Mouse (Mus musculus) kidney, postnatal 10 days (tissue): ENCODE data around the gene Rerg.
"Not testable (repeated sequence)": the region's sequence is repeated elsewhere in the genome, so short reads cannot be mapped to it uniquely, and the experiment has no call there.

Experiments
- DNase-seq: peaks from one replicate; pipeline ENCODE4 v3.0.0; 2021; ENCODE audit warnings: mixed read lengths

Gene Rerg

DNA sequence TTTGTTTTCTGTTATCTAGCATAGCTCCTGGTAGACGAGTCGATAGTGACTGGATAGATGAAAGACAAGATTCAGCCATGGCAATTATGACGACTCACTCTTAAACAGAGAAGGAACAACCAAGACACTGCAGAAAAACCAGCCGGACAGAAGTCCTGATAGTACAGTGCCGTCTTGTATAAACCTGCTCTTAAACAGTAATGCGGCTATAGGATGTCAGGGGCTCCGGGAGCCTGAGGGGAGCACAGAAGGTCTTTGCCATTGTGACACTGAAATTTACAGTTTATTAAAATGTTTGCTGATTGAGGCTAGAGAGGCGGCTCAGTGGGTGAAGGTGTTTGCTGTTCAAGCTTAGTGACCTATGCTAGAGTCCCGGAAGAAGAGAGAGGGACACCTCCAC lies 98.8 kb downstream of the Rerg start:
- DNase-seq = no peak

DNA sequence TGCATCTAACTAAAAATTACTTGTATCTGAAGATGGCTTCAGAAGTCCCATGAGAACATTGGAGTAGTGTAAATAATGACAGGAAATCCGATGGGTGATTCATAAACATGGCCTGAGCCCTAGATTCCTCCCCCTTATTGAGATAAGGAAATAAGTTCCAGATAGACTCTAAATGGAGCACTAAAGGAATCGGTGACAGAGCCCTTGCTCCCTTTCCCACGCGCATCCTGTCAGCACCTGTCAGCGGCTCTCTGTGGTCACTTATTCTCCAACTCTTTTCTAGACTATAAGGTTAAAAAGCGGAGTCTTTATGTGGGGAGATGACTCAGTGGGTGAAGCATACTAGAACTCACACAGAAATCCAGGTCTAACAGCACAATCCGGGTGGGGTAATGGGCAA lies 104.8 kb downstream of the Rerg start:
- no peak for DNase-seq

DNA sequence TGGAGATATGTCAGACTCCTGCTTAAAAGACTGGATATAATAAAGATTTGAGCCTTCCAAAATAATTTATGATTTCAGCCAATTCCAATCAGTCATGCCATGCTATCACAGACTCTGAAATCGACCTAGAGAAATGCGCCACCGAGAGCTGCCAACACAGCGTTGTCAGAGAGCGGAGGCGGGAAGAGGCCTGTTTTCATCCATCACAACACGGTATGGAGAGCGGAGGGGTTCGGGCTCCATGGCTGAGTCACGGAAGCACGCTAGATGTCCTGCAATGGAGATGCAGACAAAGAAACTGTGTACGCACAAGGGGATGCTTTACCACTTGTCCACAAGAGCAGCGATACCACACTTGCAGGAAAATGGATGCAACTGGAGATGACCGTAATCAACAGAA lies 105.5 kb downstream of the Rerg start:
- no peak for DNase-seq

DNA sequence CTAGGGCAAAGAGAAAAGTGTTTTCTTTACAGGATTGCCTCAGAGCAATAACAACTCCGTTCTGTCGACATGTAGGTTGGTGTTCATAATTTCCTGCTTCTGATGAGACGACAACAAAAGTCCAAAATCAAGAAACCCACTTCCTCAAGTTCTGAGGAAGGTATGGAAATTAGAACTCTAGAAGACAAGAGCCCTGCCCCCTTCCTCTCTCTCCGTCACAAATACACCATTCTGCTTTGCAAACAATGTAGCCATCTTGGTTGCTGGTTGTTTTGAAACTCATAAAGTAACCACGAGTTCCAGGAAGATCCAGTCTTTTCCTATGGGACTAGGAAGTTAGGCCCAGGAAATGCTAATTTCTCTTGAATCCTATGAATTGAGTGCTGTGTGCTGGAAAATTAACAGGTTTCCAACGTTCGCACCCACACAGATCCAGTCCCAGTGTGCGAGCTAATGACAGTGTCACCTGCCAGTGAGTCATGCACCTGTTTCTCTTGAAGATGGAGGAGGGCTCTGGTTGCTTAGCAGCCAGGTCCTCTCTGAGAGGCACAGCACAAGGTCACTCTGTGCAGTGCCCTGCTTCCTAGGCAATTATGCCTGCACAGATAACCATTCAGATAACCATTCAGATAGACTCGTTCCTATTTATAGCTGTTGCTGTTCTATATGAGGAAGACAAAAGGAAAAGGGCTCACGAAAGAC lies 106.9 kb downstream of the Rerg start:
- no peak for DNase-seq

DNA sequence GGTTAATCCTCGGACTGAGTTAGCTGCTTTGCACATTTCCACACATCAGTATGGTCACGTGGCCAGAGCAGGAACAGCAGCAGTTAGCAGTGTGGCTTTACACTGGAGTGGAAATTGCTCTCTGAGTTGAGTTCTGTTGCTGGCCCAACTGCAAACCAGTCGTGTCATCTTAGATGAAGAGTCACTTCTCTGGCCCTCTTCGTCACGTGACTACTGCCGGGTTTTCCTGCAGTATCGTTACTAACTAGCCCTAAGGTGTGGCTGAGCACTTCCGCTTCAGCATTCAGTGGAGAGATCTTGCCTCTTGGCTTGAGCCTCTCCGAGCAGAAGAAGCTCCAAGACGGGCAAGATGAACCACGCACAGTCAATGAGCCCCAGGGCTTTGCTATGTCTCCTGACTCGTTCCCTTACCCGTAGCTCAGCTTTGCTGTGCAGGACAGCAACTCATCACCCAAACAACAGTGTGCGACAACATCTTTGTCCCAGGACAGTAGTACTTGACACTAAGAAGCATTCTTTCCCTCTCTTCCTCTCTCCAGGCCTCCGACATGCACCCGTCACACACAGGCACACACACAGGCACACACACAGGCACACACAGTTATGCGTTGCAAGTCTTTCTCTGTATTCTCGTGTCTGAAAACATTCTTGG lies 108.3 kb downstream of the Rerg start:
- DNase-seq = no peak

DNA sequence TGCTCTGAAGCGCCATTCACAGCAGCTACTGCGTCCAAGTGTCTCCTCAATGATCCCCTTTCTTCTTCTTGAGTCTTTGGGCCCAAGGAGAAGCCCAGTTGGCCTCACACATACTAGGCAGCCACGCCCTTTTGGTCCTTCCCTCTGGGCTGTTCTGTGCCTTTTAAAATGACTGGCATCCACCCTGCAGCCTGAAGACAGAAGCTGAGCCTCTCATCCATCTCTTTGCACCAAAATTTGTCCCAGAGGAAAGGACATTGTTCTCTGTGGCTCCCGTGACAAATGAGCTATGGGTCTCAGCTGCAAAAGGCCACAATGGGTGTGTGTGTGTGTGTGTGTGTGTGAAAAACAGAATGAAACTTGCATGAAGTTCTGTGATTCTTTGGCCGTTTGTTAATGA lies 109.7 kb downstream of the Rerg start:
- DNase-seq = no peak

DNA sequence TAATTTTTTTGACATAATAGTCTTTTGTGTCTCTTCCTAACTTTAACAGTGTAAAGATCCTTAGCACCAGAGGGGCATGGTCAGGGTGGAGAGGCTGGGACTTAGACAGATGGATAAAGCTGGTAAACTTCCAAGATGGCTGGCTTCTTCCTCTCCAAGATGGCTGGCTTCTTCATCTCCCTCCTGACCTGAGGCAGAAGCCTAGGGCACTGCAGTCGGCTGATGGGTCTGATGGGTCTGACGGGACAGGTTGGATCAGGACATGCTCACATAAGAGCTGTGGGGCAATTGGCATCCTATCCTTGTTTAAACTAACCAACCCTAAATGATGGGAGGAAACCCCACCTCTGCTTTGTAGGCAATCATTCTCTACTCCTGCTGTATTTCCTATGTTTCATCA lies 112.0 kb downstream of the Rerg start:
- DNase-seq = no peak

DNA sequence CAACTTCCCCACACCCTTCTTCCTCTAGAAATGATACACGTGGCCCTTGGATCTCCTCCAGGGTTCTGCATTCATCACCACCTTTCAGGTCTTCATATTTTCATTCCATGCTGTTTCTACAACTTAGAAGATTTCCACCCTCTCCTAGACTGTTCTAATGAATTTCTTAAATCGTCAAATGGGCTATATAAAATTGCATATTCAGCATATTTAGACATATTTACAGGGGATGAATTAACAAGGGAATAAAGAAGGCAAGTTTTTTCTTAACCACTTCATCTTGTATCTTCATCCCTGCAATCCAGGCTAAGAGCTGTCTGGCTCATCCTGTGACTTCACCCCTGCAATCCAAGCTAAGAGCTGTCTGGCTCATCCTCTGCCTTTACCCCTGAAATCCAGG lies 116.2 kb downstream of the Rerg start:
- DNase-seq = no peak

DNA sequence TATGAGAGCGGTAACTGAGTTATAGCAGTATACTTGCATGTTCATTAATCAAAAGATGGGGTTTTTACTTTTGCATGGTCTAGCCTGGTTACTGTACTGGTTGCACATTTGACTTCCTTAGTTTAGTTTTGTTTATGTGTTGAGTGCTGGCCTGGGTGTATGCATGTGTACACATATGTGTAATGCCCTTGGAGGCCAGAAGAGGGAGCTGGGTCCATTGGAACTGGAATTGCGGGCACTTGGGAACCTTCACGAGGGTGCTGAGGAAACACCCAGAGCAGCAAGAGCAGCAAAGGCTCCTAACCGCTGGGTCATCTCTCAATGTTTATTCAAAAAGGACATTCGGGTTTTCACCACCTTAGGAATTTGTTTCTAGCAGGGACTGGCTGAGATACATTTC lies 116.8 kb downstream of the Rerg start:
- peak; percentile 62 for DNase-seq

DNA sequence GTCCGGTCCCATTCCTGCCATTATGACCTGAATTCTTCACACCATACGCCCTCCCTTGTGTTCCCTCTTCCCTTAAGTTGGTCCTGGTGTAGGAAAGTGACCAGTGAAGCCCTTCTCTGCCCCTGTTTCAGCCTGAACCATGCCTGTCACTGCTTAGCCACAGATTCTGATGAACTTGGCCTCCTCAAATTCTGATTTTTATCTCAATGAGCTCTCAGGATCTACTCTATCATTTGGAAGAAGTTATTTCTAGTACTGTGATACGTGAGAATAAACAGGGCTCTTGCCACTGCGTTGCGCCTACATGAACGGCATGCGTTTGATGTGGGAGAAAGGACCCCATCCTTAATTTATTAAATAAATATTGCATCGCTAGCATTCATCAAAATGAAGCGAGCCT lies 117.3 kb downstream of the Rerg start:
- DNase-seq = no peak

DNA sequence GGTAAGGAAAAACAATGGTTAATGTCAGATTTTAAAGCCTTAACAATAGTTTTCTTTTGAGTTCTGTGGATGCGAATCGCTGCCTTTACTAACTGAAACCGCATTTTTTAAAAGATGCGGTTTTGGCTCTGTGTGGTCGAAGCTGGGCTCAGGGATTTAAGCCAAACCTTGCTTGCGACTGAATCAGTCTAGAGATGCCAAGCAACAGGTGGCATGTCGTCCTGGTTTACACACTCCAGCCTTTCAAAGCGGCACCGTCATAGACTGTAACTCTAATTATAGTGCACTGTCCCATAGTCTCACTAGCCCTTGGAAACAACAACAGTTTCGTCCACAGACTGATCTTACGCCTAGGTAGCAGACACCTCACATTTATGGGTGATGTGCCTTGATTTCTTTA lies 123.3 kb downstream of the Rerg start:
- no peak for DNase-seq

DNA sequence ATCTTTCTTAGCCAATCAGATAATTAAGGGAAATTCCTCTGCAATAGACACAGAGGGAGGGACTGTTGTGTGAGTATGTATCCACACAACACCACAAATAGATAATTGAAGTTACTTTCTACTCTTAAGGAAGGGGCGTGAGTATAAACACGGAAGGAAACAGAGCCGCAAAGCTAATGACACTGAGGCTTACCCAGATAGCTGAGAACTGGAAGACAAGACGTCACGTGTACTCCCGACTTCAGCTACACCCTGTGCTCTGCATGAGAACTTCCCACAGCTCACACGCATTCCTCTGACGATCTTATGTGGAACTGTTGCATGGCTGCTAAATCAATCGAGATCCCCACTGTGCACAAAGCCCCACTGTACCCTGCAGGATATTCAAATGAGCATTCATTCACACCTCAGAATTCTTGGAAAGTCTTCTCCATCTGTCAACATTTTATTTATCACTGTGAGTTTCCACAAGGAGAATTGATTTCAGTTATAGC lies 125.2 kb downstream of the Rerg start:
- DNase-seq = no peak

DNA sequence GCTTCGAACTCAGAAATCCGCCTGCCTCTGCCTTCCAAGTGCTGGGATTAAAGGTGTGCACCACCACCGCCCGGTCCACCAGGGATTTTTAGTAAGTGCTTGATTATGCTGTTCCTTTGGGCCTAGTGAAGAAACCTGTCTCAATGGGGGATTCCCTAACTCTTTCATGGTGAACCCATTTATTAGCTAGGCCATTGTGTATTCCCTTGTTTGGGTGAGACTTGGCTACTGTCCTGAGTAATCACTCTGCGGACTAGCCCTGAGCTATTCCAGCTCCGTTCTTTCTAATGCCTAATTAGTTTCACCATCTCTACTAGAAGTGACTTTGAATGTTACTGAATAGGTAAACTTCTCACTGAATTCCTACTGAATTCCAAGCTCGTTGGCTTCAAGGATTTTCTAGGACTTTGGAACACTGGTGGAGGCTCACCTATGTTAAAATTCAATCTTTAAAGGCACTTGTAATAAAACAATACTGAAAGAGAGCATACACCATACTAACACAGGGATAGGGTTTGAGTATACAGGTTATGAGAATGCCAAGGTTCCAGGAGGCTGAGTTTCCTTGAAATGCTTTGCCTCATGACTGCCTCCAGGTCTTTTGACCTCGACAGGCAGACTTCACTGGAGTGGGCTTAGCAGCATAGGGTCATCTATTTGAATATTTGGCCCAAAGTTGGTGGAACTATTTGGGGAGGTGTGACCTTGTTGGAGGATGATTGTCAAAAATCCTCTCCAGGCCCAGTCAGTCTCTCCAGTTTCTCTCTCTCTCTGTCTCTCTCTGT lies 134.5 kb downstream of the Rerg start:
- not testable (repeated sequence) for DNase-seq

DNA sequence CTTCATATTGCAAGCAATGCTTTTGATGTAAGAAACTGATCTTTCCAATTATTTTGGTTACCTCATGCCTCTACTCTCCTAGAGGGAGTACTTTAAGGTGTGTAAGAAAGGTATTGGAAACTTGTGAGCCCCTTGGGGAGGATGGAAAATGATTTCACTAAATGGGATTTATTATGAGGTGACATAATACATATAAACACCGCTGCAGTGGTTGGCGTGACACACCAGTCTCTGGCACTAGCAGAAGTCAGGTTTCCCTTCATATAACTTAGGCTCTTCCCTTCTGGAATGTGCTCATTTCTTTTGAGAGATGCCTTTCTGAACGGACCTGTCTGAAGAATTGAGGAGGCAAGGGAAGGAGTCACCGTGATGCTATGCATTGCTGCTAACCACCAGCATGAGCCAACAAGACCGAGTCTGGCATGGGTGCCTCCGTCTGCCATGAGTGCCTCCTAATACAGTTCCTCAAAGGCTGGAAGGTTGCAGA lies 139.6 kb downstream of the Rerg start:
- no peak for DNase-seq

DNA sequence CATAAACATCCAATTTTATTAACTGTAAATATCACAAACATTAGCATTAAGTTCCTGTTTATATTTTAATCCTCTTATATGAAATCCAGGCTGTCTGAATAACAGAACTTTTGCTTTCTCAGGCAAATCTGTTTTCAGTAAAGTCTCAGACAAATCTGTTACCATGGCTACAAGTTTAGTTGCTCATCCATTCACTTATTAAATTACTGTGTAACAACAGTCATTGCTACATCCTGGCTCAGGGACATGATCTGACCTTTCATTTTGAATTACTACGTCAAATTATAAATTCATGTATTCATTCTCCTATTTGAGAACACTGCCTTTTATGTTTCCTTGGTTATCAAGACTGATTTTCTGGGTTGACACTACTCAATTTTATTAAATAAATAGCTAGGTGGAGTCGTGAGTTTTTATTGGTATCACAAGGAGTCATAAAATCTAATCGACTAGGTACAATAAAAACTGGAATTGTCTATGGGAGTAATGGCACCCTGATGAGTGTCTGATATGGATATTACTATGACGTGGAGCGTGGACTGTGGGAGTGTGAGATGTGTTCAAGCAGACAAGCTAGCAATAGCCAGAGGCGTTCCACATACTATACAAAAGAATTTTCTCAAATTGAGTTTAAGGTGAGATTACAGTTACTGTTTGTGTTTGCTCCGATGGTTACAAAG lies 140.2 kb downstream of the Rerg start:
- DNase-seq = no peak

DNA sequence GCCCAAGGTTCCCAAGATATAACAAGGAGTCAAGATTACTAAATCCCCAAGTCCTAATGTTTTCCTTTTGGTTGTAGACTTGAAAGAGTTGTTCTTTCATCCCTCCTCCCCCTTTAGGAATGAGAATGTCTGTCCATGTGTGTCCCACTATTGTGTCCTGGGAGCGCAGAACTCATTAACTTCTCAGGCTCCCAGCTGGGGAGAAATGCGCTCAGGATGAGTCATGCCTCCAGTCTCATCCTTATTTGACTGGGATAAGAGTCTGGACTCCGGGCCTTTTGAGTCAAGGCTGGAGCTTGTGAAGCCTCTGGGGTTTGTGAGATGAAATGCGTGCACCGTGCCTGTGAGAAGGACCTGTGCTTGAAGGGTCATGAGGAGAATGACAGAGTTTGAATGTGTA lies 144.8 kb downstream of the Rerg start:
- no peak for DNase-seq

DNA sequence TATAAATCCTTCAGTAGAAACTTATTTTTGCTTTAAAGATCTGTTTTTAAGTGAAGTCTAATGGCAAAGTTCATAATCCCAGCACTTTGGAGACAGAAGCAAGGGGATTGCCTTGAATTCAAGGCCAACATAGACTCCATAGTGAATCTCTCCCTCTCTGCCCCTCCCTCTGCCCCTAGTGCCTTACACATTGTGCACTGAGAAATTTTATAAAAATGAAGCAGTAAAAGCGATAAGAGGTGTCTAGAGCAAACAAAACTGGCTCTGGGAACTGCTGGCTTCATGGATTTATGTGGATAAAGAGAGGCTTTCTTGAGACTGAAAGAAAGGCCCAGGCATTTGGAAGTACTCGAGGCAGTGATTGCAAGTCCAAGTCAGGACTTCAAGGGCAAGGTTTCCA lies 145.8 kb downstream of the Rerg start:
- no peak for DNase-seq

DNA sequence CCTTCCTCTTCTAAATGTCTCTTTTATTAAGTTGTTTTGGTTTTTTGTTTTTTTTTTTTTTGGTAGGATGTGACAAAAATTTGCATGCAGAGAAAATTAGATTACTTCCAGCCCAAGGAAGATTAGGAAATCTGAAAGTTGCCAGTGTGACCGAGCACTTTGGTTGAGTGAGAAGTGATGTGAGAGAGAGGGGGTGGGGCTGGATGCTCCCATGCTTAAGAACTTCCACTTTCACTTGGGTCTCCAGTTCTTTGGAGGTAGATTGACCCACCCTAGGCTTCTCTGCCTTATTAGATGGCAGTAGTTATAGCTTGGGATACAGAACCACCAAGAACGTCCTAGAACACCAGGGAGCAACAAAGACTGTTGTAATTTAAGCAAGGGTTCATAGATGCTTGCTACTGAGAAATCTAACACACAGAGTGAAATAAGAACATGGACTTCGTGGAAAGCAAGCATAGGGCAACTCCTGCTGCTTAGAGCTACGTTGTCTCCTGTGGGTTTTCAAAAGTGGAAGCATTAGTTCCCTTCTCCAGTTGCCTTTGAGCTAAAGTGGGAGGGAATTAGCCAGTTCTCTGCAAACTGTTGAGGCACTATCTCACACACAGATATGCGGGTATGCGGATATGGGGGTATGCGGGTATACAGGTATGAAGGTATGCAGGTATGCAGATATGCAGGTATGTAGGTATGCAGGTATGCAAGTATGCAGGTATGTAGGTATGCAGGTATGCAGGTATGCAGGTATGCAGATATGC lies 152.9 kb downstream of the Rerg start:
- no peak for DNase-seq

DNA sequence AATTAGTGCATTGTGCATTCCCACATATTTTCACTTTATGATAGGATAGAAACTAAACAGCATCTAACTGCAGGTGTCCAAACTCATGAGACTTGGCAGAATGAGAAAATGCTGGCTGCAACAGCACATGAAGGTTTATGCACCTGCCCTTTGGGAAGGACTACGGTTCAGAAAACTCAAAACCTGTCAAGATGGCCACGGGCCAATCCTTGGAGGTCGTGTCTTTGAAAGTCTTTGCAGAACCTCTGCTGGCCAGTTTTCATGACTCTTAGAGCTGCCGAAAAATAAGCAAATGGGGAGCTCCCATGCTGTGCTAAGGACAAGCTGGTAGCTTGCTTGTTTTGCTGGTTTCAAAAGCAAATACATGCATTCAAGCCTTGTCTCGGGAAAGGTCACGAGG lies 156.0 kb downstream of the Rerg start:
- DNase-seq = no peak

DNA sequence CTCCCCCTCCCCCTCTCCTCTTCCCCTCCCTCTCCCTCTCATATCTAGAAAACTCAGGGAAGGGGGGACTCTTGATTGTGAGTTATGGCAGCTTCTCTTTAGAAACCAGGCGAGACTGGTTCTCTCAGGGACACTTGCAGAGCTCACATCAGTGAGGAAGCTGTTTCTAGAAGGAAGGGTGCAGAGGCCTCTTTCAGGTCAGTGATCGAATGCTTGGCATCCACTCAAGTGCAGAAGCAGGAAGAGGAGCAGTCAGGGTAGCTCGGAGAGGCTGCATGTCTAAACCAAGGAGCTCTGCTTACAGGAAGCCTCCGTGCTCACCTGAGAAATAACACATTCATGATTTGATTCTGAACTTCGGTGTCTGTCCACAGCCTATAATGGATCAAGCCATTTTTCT lies 159.1 kb downstream of the Rerg start:
- DNase-seq = no peak
